Mouse (Mus musculus): Measurements from ENCODE around the gene Pex7. TPM values are rescaled to one million over a fixed set of nuclear protein-coding genes. Genes with fewer than 3 reads are reported as not detected.

The Pex7 gene
- total RNA-seq (2014; rRNA removed; ENCODE audit: low replicate concordance) (21.8 and 24.2 TPM in 2 replicates), polyA plus RNA-seq (2015; fragmentation: Nextera tagmentation; extraction: Ambion mirVana) (43.5 and 46.7 TPM in 2 replicates)

DNA sequence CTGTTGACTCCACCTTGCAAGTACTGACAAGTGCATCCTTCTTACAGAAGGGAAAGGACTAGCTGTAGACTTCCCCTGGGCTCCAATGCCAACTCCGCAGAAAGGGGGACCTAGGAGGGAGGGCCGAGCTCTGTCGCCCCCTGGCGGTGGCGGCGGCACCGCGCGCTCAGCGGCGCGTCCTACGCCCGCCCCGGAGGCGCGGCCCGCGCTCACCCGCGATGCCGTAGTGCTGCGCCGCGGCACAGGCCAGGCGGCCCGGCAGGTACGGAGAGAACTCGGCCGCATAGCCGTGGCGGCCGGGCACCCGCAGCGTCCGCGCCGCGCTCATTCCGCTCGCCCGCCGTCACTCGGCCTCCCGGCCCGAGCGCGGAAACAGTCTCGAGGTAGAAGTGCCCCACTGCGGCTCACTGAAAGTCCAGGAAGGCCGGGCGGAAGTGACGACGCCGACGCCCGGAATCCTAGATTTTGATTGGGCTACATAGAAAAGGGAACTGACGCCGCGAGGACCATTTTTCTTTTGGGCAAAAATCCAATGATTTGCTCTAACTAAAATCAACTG is at the start of gene Pex7:
TSS of gene Pex7 (minus strand) at position 444 of the 559 bp plus-strand sequence.
- peak within 1 kb of the TSS; percentile 46 for H3K4me2 ChIP-seq (ENCODE audit: low read depth, low read length)
- DNase-seq (ENCODE audit: low spot score), result peak; percentile 91
- peak within 1 kb of the TSS; percentile 97 for H3K27ac ChIP-seq (ENCODE audit: low read depth)
- H3K4me1 ChIP-seq (ENCODE audit: control insufficient read depth, insufficient read depth), result no peaks in the 10 kb centered on the region
- H3K27me3 ChIP-seq (ENCODE audit: control insufficient read depth, insufficient read depth, low read length), result no peaks in the 10 kb centered on the region
- peak within 1 kb of the TSS; percentile 84 for H3K9ac ChIP-seq (replicated peaks; ENCODE audit: low read depth, low read length)
- TF ChIP-seq EP300 (IDR thresholded peaks at IDR 0.05; ENCODE audit: low read depth) (no peak), CTCF (IDR thresholded peaks at IDR 0.05; ENCODE audit: low read depth) (peak; percentile 68)
- under 1% methylated on average over 50 of the region's 60 CpGs for WGBS
- peak; percentile 98 for ATAC-seq (ENCODE audit: insufficient read depth, low read depth)
- peak within 1 kb of the TSS; percentile 82 for H3K4me3 ChIP-seq (ENCODE audit: low read depth, low read length)
- no peaks in the 10 kb centered on the region for H3K9me3 ChIP-seq (replicated peaks; ENCODE audit: control insufficient read depth, low read length)
- no peaks in the 10 kb centered on the region for H3K36me3 ChIP-seq (replicated peaks; ENCODE audit: control insufficient read depth, insufficient read depth, low read length)

DNA sequence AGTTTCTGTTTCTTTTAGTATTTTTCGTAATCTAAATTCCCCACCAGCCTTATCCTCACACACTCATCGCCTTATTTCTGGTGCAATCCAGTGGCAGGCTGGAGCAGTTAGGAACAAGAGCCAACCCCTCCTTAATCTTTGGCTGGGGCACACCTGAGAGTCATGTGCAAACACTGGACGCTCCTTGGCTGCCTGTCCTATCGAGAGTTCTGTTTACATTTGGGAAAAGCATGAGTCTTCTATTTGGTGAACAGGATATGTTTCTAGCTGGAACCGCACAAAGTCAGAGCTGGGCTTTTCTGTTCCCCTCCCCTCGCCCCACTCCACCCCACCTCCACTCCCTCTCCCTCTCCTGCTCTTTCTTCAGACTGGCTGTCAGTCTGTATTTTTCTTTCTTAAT is 49.3 kb upstream of the Pex7 start:
- no peaks in the 10 kb centered on the region for H3K36me3 ChIP-seq (replicated peaks; ENCODE audit: control insufficient read depth, insufficient read depth, low read length)
- ATAC-seq (ENCODE audit: insufficient read depth, low read depth), result 0 out of 2 replicates have a peak, but pooled peaks have one; percentile 17
- peaks cover 38% of the 10 kb centered on the region for H3K4me1 ChIP-seq (ENCODE audit: control insufficient read depth, insufficient read depth)
- H3K4me3 ChIP-seq (ENCODE audit: low read depth, low read length), result no peak overlapping the region
- H3K9me3 ChIP-seq (replicated peaks; ENCODE audit: control insufficient read depth, low read length), result no peaks in the 10 kb centered on the region
- 24% methylated on average over 6 of the region's 6 CpGs for WGBS
- H3K9ac ChIP-seq (replicated peaks; ENCODE audit: low read depth, low read length), result no peak overlapping the region
- H3K27me3 ChIP-seq (ENCODE audit: control insufficient read depth, insufficient read depth, low read length), result no peaks in the 10 kb centered on the region
- H3K27ac ChIP-seq (ENCODE audit: low read depth), result peak overlapping the region; percentile 43; the same call in 1 of the 2 replicates
- DNase-seq (ENCODE audit: low spot score), result no peak
- no peak for TF ChIP-seq CTCF (IDR thresholded peaks at IDR 0.05; ENCODE audit: low read depth)
- TF ChIP-seq EP300 (IDR thresholded peaks at IDR 0.05; ENCODE audit: low read depth), result no peak
- H3K4me2 ChIP-seq (ENCODE audit: low read depth, low read length), result peak overlapping the region; percentile 26; the same call in 1 of the 2 replicates

DNA sequence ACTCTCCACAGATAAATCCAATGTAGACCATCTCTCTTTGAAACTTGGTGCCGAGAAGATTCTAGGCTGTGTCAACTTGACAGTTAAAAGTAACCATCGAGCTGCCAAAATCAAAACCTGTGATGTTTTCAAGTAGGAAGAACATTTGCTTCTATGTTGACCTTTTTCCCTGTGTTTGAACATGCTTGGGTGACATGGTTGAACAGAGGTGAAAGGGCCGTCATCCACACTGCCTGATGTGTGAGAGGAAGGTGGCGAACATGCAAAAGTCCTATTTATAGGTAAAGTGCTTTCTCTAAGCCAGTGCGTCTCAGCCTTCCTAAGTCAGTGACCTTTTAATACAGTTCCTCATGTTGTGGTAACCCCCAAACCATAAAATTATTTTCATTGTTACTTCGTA is 48.3 kb upstream of the Pex7 start:
- no peaks in the 10 kb centered on the region for H3K36me3 ChIP-seq (replicated peaks; ENCODE audit: control insufficient read depth, insufficient read depth, low read length)
- H3K4me2 ChIP-seq (ENCODE audit: low read depth, low read length), result no peak overlapping the region
- TF ChIP-seq EP300 (IDR thresholded peaks at IDR 0.05; ENCODE audit: low read depth), result no peak
- no peak for TF ChIP-seq CTCF (IDR thresholded peaks at IDR 0.05; ENCODE audit: low read depth)
- H3K27ac ChIP-seq (ENCODE audit: low read depth), result no peak overlapping the region
- H3K4me1 ChIP-seq (ENCODE audit: control insufficient read depth, insufficient read depth), result peaks cover 38% of the 10 kb centered on the region
- no peak overlapping the region for H3K9ac ChIP-seq (replicated peaks; ENCODE audit: low read depth, low read length)
- no peak for DNase-seq (ENCODE audit: low spot score)
- no peaks in the 10 kb centered on the region for H3K9me3 ChIP-seq (replicated peaks; ENCODE audit: control insufficient read depth, low read length)
- no peaks in the 10 kb centered on the region for H3K27me3 ChIP-seq (ENCODE audit: control insufficient read depth, insufficient read depth, low read length)
- no peak overlapping the region for H3K4me3 ChIP-seq (ENCODE audit: low read depth, low read length)
- 59% methylated on average over 6 of the region's 6 CpGs for WGBS
- ATAC-seq (ENCODE audit: insufficient read depth, low read depth), result no peak

DNA sequence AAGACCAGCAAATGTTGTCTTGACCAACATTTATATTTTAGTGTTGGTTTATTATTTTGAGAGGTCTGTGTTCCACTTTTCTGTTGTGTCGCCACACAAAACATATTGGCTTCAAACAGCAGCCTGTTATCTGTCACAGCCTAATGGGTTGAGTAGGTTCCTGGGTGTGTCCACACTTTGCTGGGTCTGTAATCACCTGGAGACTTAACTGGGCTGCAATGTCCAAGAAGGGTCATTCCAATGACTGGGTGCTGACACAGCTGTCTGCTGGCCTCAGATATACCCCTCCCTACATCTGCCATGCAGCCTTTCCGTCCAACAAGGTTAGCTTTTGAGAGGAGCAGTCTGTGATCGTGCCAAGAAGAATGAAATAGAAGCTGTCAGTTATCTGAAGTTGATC is 47.1 kb upstream of the Pex7 start:
- H3K27ac ChIP-seq (ENCODE audit: low read depth), result no peak overlapping the region

DNA sequence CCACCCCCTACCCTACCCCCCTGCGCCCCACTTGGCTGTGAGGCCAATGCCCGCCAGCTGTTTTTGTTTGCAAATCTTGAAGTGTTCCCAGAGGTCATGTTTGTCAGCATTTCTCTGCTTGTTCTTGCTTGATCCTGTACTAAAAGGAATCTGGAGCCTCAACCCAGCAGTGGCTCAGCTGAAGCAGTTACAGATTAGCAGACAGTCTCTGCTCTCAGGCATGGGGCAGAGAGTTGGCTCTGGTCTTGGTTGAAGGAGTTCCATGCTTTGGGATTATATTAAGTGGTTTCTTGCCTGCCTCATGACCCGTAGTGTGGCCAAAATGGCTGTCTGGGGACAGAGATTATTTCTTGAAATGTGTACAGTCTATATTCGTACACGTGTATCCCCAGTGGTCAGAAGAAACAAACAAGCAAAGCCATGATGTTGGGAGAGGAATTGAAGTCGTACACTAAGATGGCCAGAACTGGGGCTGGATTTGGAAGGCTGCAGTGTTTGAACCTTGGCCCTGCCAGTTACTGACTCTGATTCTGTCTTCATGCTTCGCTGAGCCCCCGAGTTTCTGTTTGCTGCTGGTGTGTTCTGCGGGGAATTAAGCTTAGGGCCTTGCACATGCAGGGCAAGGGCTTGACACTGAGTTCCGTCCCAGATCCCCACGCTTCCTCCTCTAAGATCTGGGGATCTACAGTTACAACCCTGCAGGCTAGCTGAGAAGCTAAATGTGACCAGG is 45.7 kb upstream of the Pex7 start:
- H3K4me2 ChIP-seq (ENCODE audit: low read depth, low read length), result no peak overlapping the region
- no peaks in the 10 kb centered on the region for H3K36me3 ChIP-seq (replicated peaks; ENCODE audit: control insufficient read depth, insufficient read depth, low read length)
- TF ChIP-seq CTCF (IDR thresholded peaks at IDR 0.05; ENCODE audit: low read depth), result no peak
- no peak for TF ChIP-seq EP300 (IDR thresholded peaks at IDR 0.05; ENCODE audit: low read depth)
- no peak for DNase-seq (ENCODE audit: low spot score)
- no peak overlapping the region for H3K9ac ChIP-seq (replicated peaks; ENCODE audit: low read depth, low read length)
- ATAC-seq (ENCODE audit: insufficient read depth, low read depth), result no peak
- no peak overlapping the region for H3K4me3 ChIP-seq (ENCODE audit: low read depth, low read length)
- H3K4me1 ChIP-seq (ENCODE audit: control insufficient read depth, insufficient read depth), result peaks cover 37% of the 10 kb centered on the region
- no peaks in the 10 kb centered on the region for H3K9me3 ChIP-seq (replicated peaks; ENCODE audit: control insufficient read depth, low read length)
- H3K27ac ChIP-seq (ENCODE audit: low read depth), result no peak overlapping the region
- 86% methylated on average over 11 of the region's 11 CpGs for WGBS
- no peaks in the 10 kb centered on the region for H3K27me3 ChIP-seq (ENCODE audit: control insufficient read depth, insufficient read depth, low read length)

More for the DNA sequence above, 47.1 kb upstream of the Pex7 start:
- Histone ChIP-seq H3K36me3 (replicated peaks; ENCODE audit: control insufficient read depth, insufficient read depth, low read length) (no peaks in the 10 kb centered on the region), H3K4me2 (ENCODE audit: low read depth, low read length) (no peak overlapping the region), H3K27me3 (ENCODE audit: control insufficient read depth, insufficient read depth, low read length) (no peaks in the 10 kb centered on the region), H3K4me3 (ENCODE audit: low read depth, low read length) (no peak overlapping the region), H3K9me3 (replicated peaks; ENCODE audit: control insufficient read depth, low read length) (no peaks in the 10 kb centered on the region), H3K4me1 (ENCODE audit: control insufficient read depth, insufficient read depth) (peaks cover 38% of the 10 kb centered on the region), H3K9ac (replicated peaks; ENCODE audit: low read depth, low read length) (no peak overlapping the region)
- no peak for ATAC-seq (ENCODE audit: insufficient read depth, low read depth)
- WGBS, result 55% methylated on average over 3 of the region's 3 CpGs
- TF ChIP-seq EP300 (IDR thresholded peaks at IDR 0.05; ENCODE audit: low read depth), result no peak
- TF ChIP-seq CTCF (IDR thresholded peaks at IDR 0.05; ENCODE audit: low read depth), result no peak
- DNase-seq (ENCODE audit: low spot score), result no peak
